Comparison of ENCODE assay signal across 8 mouse cellular contexts in the genomic region with DNA sequence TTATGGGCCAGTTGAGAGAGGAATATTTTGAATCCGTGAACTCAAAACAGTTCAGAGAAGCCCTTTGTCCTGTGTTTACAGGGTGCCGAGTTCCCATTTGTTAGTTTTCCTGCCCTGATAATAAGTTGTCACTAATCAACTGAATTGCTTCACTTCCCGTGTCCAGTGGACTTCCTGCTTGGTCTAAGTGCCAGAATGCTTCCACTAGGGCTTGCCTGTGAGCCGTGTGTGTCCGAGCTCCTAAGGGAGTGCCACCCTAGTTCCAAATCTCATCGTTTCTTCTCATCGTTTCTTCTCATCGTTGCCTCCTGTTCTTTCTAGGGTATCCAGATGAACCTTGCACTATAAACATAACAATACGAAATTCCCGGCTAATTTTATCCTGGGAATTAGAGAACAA. TPM values are rescaled to one million over a fixed set of nuclear protein-coding genes. Genes with fewer than 3 reads are reported as not detected.
DNase-seq lines count a peak whose midpoint lies in the region; ATAC-seq and TF ChIP-seq lines count a peak whose summit lies in the region.
"Had no signal": no experiment of that assay in that cellular context is flagged by ENCODE, and none has a peak within 500 bp of the region (broad histone marks: within the 10 kb centered on the region; RNA-seq: fewer than 3 reads in every experiment).

No protein-coding gene starts in this region.

- no peak for TF ChIP-seq CTCF in lung, embryonic 14.5 days (IDR thresholded peaks at IDR 0.05; ENCODE audit: low read depth)
- no peak for TF ChIP-seq CTCF in thymus, adult 2 months (IDR thresholded peaks at IDR 0.05; ENCODE audit: borderline replicate concordance, control insufficient read depth, extremely low read depth, insufficient read depth, low read length, poor library complexity)

- H3K4me2 ChIP-seq in lung, embryonic 14.5 days: no peak overlapping the region
- H3K4me2 ChIP-seq: embryonic facial prominence, embryonic 15.5 days had no signal

- H3K9ac ChIP-seq in lung, embryonic 14.5 days: no peak overlapping the region
- H3K9ac ChIP-seq: embryonic facial prominence, embryonic 15.5 days had no signal

- no peak for TF ChIP-seq POLR2A in thymus, adult 2 months (IDR thresholded peaks at IDR 0.05; ENCODE audit: control insufficient read depth, extremely low read depth, insufficient read depth, low read length, poor library complexity)

- H3K27me3 ChIP-seq in lung, embryonic 14.5 days (ENCODE audit: insufficient read depth, low read length): no peaks in the 10 kb centered on the region
- no peaks in the 10 kb centered on the region for H3K27me3 ChIP-seq in embryonic facial prominence, embryonic 10.5 days (replicated peaks; ENCODE audit: low read depth, poor library complexity, severe bottlenecking)
- H3K27me3 ChIP-seq in thymus, adult 2 months (ENCODE audit: control insufficient read depth, insufficient read depth, low read length): no peaks in the 10 kb centered on the region
- H3K27me3 ChIP-seq: embryonic facial prominence, embryonic 15.5 days had no signal

- H3K4me3 ChIP-seq in brown adipose tissue, adult 24 weeks (ENCODE audit: insufficient read depth, low read depth, low read length): no peak overlapping the region
- no peak overlapping the region for H3K4me3 ChIP-seq in lung, embryonic 14.5 days (ENCODE audit: low read depth, low read length)
- H3K4me3 ChIP-seq in embryonic facial prominence, embryonic 10.5 days: no peak overlapping the region
- no peak overlapping the region for H3K4me3 ChIP-seq in thymus, adult 2 months (ENCODE audit: control insufficient read depth, insufficient read depth, low read length)
- H3K4me3 ChIP-seq: embryonic facial prominence, embryonic 15.5 days had no signal

- DNase-seq in heart, adult 8-10 months (ENCODE audit: low spot score): peak; percentile 83
- DNase-seq in kidney, adult 8-10 months: peak; percentile 59 to 73
- DNase-seq in lung, embryonic 14.5 days: peak; percentile 44
- no peak for DNase-seq in ovary, postnatal 36 days (ENCODE audit: low spot score)
- DNase-seq in embryonic facial prominence, embryonic 10.5 days (ENCODE audit: low spot score): no peak
- no peak for DNase-seq in thymus, adult 2 months

- 0 out of 2 replicates have a peak, but pooled peaks cover 2% of the 10 kb centered on the region for H3K9me3 ChIP-seq in lung, embryonic 14.5 days (ENCODE audit: low read depth, low read length)
- no peaks in the 10 kb centered on the region for H3K9me3 ChIP-seq in embryonic facial prominence, embryonic 10.5 days
- H3K9me3 ChIP-seq: embryonic facial prominence, embryonic 15.5 days had no signal

- H3K27ac ChIP-seq in brown adipose tissue, adult 24 weeks (replicated peaks; ENCODE audit: low read depth, low read length): peak overlapping the region; percentile 68
- H3K27ac ChIP-seq in lung, embryonic 14.5 days (ENCODE audit: low read depth): peak overlapping the region; percentile 18; the same call in 1 of the 2 replicates
- no peak overlapping the region for H3K27ac ChIP-seq in embryonic facial prominence, embryonic 10.5 days (replicated peaks)
- H3K27ac ChIP-seq in thymus, adult 2 months (ENCODE audit: control insufficient read depth, insufficient read depth, low read length): no peak overlapping the region
- H3K27ac ChIP-seq: embryonic facial prominence, embryonic 15.5 days had no signal

- peaks cover 17% of the 10 kb centered on the region for H3K4me1 ChIP-seq in brown adipose tissue, adult 24 weeks (ENCODE audit: control insufficient read depth, insufficient read depth, insufficient read length, low read length)
- H3K4me1 ChIP-seq in lung, embryonic 14.5 days (ENCODE audit: insufficient read depth): no peaks in the 10 kb centered on the region
- peaks cover 11% of the 10 kb centered on the region for H3K4me1 ChIP-seq in embryonic facial prominence, embryonic 10.5 days
- H3K4me1 ChIP-seq in thymus, adult 2 months (replicated peaks; ENCODE audit: control insufficient read depth, insufficient read depth, low read length): no peaks in the 10 kb centered on the region; the same call in 1 of the 2 replicates

- 46% methylated on average over 10 of the region's 10 CpGs for WGBS in lung, embryonic 14.5 days
- WGBS in embryonic facial prominence, embryonic 10.5 days: 54% methylated on average over 10 of the region's 10 CpGs
- 91% methylated on average over 10 of the region's 10 CpGs for WGBS in thymus, adult 2 months

- H3K36me3 ChIP-seq in lung, embryonic 14.5 days (ENCODE audit: insufficient read depth): peaks cover 43% of the 10 kb centered on the region
- peaks cover 78% of the 10 kb centered on the region for H3K36me3 ChIP-seq in embryonic facial prominence, embryonic 10.5 days (replicated peaks)
- H3K36me3 ChIP-seq in thymus, adult 2 months (ENCODE audit: control insufficient read depth, insufficient read depth, low read length): peaks cover 55% of the 10 kb centered on the region

- ATAC-seq in lung, embryonic 14.5 days (ENCODE audit: insufficient read depth): 0 out of 2 replicates have a peak, but pooled peaks have one; percentile 24

RNA-seq across cellular contexts. Expression of a gene that starts 5.9 kb away (rescaled TPM):
- polyA plus RNA-seq in brown adipose tissue, adult 24 weeks (2012; ENCODE audit: insufficient read depth, insufficient read length, missing spikeins): 13.8 TPM in 1 of 2 replicates, not detected in the other
- total RNA-seq in heart, adult 8-10 months (2022): not detected
- 0.47 TPM in 1 of 2 replicates, not detected in the other for polyA plus RNA-seq in lung, embryonic 14.5 days (2014; fragmentation: Nextera tagmentation; extraction: Ambion mirVana)
- polyA plus RNA-seq in embryonic facial prominence, embryonic 10.5 days (2016; fragmentation: Nextera tagmentation; extraction: Ambion mirVana): not detected in 2 replicates
- polyA plus RNA-seq in thymus, adult 2 months (2012; rRNA removed): not detected in 2 replicates
- polyA plus RNA-seq: embryonic facial prominence, embryonic 15.5 days had no signal

RNA-seq across cellular contexts. Expression of a gene that starts 13.0 kb away (rescaled TPM):
- 147 and 149 TPM in 2 replicates for polyA plus RNA-seq in brown adipose tissue, adult 24 weeks (2012; ENCODE audit: insufficient read depth, insufficient read length, missing spikeins)
- total RNA-seq in heart, adult 8-10 months (2022): 10 to 100 TPM; 27.6 to 35.3 (median 32.6) TPM
- 54.1 and 62.0 TPM in 2 replicates for polyA plus RNA-seq in lung, embryonic 14.5 days (2014; fragmentation: Nextera tagmentation; extraction: Ambion mirVana)
- polyA plus RNA-seq in embryonic facial prominence, embryonic 10.5 days (2016; fragmentation: Nextera tagmentation; extraction: Ambion mirVana): 29.7 and 31.0 TPM in 2 replicates
- 57.0 and 69.9 TPM in 2 replicates for polyA plus RNA-seq in thymus, adult 2 months (2012; rRNA removed)

RNA-seq across cellular contexts. Expression of a gene that starts 20.3 kb away (rescaled TPM):
- 29.5 and 44.8 TPM in 2 replicates for polyA plus RNA-seq in brown adipose tissue, adult 24 weeks (2012; ENCODE audit: insufficient read depth, insufficient read length, missing spikeins)
- 100 to 1,000 TPM; 116 to 131 (median 129) TPM for total RNA-seq in heart, adult 8-10 months (2022)
- polyA plus RNA-seq in lung, embryonic 14.5 days (2014; fragmentation: Nextera tagmentation; extraction: Ambion mirVana): 32.8 and 36.4 TPM in 2 replicates
- 7.8 and 8.9 TPM in 2 replicates for polyA plus RNA-seq in embryonic facial prominence, embryonic 10.5 days (2016; fragmentation: Nextera tagmentation; extraction: Ambion mirVana)
- polyA plus RNA-seq in thymus, adult 2 months (2012; rRNA removed): 28.5 and 35.6 TPM in 2 replicates

Comparison
In these comparisons a context has a peak if more than half of its experiments do, and no peak if none do; other contexts are left out.
1. H3K27ac ChIP-seq: peak in brown adipose tissue, adult 24 weeks (single experiment) and lung, embryonic 14.5 days (single experiment); none in embryonic facial prominence, embryonic 10.5 days (single experiment) and thymus, adult 2 months (single experiment).
2. DNase-seq: peak in heart, adult 8-10 months (single experiment), kidney, adult 8-10 months (2 of 2) and lung, embryonic 14.5 days (single experiment); none in ovary, postnatal 36 days (single experiment), embryonic facial prominence, embryonic 10.5 days (single experiment) and thymus, adult 2 months (single experiment).